Mouse (Mus musculus) CD4-positive helper T cell, adult 2 months (primary cell): ENCODE measurements at regions not wholly inside any gene's neighbourhood (a gene's known extent, or its start where the extent isn't known, plus 50 kb on each side); places are given as distances from the start of the nearest gene placed in this dataset.
A peak's percentile ranks its signal among the peaks of the same experiment; 100 is the strongest.

Experiments
- DNase-seq: peaks from one replicate; pipeline ENCODE4 v3.0.0-alpha.2; 2012; ENCODE audit warnings: low read depth, missing footprints, low spot score

DNA sequence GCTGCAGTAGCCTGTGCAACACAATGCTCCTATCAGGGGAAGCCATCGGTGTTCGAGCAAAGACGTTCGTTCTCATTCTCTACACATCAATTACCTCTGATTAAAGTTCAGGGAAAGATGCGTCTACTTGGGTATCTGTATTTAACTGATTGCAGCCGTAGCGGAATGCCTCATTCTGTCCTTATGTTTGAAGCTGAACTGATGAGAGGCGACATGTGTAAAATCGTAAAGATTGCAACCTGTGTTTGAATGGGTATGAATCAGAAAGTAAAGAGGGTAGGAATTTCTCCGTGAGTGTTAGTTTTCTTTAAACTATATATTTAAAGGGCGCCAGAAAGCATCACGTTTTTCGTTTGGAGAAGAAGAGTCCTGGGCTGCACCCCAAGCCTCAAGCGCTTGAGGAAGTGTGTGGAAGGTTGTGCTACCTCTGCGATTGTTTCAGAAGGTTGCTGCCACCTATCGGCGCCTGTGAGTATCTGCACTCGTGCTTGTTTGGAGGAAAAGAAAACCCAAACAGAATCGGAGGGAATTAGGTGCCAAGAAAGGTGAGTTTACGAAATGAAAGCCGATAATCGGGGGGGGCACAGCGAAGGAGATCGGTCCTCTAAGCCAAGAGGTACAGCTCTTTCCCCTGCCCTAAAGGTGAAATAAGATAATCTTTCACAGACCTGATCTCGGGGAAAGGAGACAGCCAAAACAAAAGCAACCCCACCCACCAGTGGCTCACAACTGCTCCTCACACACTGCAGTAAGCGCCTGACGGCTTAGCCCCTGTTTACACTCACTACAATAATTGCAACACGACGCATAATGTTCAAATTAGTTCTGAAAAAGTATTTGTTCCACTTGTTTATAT lies 346.4 kb upstream of the Prkcq start:
- peak; percentile 58 for DNase-seq

DNA sequence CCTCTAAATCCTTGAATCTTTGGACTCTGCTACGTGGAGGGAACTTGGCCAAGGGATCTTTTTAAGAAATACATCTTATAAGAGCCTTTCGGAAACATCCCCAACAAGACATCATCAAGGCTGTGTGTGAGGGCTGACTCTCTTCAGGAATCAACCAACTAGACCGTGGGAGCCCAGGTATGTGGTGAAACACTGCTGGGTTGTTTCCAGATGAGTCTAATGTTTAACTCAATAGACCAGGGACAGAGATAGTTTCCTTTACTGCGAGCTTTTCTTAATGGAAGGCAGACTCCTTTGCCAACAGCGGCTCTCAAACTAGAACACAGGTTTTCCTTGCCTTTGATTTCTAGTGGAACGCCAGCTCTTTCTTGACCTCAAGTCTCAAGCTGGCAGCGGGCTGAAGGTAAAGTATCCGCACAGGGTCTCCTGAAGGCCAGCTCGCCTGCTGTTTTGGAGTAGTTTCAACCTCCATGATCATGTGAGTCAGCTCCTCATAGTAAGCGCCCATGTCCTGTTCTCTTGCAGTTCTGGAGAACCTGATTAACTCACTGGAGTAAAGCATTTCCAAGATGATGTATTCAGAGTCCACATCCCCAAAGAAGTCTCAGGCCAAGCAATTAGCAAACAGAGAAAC lies 345.7 kb upstream of the Prkcq start:
- DNase-seq, result no peak

DNA sequence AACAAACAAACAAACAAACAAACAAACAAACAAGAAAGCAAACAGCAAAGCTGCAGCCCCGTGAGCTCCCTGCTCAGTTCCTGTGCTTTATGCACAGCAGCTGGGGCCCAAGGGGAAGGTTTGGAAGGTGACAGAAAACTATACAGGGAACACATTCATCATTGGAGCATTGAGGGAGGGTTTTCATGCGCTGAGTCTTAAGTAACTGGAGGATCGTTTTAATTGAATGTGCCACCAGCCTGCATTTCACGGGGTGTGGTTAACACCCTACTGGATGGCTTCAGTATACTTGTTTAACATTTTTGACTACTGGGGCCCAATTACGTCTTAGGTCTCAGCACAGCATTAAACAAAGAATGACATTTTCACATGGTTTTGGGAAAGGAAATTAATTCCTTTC lies 331.9 kb upstream of the Prkcq start:
- no peak for DNase-seq

DNA sequence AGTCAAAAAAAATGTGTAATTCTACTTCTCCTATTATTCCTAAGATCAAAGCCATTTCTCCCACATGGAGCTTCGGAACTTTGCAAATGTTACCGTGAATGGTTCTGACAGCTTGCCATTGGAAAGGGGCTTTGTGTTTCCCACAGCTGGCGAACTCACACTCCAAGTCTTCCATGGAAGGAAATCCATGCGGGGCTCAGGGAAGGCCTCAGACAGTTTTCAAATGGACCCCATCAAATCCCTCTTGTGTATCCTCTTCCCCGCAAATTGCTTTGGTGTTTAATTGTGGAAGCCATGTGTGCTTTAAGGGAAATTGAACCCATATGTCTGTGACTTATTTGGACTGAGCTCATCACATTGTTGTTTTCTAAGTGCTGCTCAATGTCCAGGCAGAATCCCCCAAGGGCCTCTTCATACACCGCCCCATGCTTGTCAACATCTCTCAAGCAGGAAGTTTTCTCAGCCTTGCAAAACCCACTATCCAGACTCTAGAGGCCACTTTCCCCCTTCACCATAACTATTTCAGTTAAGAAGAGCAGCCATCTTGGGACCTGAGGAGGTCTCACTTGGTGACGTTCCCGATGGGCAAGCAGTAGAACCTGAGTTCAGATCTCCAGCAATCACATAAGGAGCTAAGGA lies 310.1 kb upstream of the Prkcq start:
- no peak for DNase-seq

DNA sequence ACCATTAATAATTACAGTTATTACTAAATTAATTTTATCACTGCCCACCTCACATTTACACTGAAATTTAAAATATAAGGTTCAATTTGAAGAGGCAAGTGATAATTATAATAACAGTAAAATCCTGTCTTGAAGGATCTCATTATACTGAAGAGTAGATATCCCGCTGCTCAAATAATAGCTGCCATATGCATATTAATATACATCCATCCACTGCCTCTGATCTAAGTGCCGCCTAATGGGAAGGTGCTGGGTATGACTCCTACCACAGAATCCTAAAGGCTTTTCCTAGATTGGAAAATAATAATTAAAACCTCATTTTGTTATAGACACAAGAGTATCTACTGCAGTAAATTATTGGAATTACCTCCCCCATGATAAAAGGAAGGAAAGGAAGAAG lies 307.5 kb upstream of the Prkcq start:
- DNase-seq, result no peak

DNA sequence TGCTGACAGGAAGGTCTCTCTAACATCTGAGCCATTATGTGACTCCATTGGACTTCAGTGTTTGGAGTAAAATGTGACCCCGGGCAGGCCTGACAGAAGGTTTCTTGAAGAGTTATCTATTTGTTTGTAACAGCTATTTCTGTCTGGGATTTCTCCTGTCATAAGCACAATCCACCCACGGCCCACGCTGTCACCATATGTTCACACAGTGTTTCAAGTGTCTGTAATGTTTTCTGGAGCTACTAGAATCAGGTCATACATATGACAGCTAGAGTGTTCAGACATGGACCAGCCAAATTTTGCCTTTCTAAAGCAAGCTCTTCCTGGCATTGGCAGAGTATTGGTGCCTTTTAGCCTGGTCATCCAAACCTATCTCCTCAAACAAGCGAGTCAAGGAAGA lies 297.6 kb upstream of the Prkcq start:
- no peak for DNase-seq

DNA sequence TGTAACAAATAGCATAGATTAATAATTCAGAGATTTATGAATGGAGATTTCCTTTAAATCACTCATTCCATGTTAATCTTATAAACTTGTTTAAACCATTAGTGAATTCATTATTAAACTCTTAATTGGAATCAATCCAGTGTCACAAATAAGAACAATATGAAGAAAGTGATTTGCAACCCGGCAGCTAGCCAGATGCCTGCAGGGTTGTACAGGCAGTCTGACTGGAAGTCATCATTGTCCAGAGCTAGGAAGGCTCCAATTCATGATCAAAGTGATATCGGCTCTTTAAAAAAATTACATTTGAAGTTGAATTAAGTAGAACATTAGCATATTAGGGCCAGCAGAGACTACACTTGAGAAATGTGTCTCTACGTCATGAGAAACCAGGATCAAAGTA lies 270.0 kb upstream of the Prkcq start:
- DNase-seq, result no peak

DNA sequence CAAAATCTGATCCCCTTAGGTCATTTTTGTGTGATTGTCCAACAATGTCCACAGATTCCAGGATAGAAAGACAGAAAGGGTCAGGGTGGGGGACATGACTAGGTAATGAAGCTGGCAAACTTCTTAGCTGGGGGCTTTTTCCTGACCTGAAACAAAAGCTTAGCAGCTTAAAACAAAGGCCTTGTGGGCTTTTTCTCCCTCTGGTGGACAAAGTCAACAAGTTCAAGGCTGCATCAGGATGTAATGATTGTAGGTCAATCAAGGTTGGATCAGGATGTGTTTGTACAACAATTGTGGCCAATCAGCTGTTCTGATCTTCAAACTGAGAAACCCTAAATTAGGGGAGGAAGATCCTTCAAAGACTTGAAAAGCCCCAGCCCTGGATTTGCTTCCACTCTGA lies 252.0 kb upstream of the Prkcq start:
- DNase-seq, result no peak

DNA sequence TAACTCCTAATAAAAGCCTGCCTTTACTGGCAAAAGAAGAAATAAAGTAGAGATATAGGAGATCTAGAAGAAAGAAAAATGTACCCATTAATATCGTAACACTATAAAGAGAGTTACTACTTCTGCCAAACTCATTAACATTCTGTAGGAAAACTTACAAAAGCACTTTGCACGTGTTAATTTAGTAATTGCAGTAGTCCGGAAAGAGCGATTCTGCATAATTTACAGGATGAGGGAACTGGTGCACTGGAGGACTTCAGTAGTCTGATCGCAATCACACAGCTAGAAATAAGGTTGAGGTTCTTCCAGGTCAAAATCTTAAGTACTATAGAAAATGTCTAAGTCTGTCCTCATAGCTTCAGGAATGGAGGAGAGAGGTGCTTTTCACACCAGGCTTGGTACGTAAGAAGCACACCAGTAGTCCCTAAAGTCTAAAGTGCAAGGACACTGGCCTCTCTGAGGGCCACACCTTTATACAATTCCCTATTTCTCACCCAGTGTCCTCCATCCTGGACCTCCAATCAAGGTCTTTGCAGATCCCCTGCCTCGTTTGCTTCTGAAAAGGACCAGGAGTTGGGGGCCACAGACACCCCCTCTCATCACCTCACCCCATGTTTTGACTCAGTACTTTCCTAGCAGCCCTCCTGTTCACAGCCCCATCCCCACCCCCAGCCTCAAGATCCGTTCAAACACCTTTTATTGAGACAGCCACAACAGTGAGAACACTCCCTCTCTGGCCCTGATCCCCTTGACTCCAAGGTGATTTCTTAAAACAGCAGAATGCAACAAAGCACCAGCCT lies 251.0 kb upstream of the Prkcq start:
- DNase-seq, result no peak

DNA sequence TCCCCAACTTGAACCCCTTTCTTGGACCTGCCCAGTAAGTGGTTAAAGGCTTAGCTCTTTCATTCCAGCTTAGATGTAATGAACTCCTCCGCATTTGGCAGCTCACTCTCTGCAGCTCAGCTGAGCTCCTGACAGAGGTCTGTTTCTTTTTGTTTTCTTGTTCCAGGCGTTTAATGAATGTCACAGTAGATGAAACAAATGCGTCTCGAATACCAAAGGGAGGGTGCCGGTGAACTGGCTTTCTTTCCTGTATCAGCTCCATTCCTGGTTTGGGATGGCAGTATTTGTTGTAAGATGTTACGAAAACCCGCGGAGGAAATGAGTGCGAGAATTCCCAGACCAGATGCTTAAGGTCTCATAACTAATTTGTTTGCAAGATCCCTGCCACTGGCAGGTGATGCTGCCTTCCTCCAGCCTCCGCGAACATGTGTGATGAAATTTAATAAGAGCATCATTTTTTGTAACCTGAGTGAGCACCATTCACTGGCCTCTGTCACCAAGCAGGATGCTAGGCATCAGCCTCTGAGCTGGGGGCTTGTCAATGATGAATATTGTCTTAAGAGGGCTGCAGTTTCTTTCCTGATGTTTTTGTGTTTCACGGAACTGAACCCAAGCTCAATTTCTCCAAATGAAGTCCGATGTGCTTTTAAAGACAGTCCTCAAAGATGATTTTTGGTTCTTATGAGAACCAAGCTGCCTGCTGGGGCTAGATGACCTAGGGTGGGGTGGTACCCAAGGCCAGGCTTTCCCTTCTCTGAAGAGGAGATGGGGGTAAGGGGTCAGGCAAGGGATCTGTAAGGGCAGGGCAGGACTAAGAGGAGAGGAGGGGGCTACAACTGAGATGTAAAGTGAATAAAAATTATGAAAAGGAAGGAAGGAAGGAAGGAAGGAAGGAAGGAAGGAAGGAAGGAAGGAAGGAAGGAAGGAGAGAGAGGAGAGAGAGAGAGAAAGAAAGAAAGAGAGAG lies 250.1 kb upstream of the Prkcq start:
- DNase-seq, result no peak

DNA sequence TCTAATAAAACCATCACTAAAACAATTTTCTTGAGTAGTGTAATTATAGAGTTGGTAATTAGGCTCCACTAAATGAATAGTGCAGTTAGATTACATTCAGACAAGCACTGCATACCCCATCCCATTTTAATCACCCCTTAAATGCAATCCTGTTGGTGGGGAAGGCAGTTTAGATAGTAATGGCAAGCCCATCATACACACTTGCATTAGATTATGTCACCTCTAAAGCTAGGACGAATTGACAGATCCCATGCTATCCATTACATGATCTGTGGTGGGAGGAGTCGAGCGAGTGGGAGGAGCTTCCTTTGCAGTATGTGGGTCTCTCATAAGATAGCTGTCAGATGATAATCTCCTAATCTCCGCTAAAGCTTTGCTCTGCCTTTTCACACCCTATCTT lies 247.9 kb upstream of the Prkcq start:
- DNase-seq, result no peak

DNA sequence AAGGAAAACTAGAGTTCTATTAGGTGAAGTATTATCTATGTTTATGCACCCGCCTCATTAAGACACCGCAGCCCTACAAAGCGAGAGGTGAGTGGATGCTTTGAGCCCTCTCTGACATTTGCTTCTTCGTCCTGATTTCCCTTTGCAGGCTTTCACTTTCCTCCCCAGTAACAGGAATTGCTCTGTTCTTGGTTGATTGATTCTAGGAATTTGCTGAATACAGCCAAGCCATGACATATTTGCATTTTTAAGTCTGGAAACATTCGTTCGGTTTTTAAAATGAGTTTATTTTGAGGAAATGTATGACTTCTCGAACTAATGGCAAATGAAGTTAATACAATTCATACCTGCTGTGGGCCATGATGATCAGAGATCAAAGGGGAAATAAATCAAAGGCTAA lies 246.5 kb upstream of the Prkcq start:
- DNase-seq, result no peak

DNA sequence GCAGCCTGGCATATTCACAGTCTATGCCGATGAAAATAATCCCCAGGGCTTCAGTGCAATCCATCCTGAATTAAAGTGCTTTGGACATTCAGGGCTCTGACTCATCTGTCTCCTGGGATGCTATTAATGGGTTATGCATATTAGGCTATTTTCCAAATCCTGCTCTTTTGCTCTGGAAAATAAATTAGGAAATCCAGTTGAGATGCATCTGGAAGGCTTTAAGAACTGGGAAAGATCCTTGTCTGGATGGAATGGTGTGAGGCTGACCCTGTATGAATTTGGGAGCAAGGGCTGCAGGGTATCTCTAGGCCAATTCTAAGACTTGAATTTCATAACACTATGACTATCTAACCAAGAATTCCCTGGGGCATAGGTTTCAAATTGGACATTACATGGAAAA lies 234.5 kb upstream of the Prkcq start:
- DNase-seq, result no peak

DNA sequence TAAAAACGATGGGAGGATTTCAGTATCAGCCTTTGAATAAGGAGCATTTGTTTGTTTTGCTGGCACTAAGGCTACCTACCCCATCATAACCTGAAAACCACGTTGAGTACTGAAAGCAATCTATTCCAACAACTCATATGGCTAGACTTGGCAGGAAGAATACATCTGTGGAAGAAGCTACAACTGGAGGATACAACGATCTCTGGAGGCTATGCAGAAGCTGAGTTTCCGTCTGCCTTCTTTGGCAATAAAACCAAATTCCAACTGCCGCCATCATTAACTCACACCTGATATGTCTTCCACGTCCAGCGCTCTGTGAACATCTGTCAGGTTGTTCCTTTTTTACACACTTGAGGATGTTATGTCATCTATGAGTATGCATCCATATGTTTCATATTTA lies 206.7 kb upstream of the Prkcq start:
- DNase-seq, result no peak

DNA sequence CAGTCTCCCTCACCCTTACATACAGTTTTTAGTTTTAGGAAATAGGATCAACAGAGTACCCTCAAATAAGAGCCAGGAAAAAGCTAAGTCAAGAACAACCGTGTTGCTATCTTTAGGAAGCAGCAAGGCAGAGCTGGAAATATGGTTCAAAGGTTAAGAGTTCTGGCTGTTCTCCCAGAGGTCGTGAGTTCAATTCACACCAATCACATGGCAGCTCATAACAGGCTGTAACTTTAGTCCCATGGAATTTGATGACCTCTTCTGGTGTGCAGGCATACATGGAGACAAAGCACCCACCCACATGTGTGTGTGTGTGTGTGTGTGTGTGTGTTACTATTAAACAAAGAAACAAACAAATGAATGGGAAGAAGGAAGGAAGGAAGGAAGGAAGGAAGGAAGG lies 205.0 kb upstream of the Prkcq start:
- DNase-seq, result no peak

DNA sequence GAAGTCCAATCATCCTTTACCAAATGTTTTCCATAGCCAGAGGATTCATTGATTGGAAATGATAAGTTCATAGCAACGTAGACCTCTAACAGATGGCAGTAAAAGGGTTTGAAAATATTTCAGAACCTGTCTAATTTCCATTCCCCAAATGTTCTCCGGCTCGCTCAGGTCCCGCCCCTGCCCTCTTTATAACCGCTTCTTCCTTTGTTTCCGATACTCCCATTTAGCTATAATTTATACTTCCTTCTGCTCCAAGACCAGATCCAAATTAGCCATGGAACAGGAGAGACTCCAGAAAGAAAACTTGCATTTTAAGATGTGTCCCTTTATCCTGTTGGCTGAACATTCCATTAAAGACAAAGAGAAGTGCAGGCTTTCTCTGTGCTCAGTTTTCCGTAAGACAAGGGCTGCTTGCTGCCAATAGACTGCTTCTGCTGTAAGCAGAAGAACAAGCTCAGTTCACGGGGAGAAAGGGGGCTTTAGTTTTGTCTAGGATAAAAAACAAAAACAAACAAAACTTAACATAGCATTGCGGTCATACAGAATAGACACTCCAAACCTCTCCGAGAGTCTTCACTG lies 202.7 kb upstream of the Prkcq start:
- DNase-seq, result no peak

DNA sequence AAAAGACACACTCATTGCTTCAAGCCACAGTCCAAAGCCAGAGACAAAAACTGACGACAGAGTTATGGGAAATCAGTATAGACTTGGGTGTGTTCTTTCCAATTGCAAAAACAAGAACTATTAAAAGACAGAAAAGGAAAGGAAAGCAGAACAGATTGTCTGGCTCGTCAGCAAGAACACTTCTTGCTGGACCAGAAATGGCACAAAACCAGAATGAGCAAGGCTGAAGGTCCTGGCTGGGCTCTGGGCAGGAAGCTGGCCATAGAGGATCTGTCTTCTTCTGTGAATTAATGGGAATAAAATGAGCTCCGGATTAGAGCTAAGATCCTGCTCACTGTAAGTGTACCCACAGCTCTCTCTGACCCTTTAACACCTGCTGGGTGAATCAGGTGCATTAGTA lies 199.9 kb upstream of the Prkcq start:
- DNase-seq, result no peak

DNA sequence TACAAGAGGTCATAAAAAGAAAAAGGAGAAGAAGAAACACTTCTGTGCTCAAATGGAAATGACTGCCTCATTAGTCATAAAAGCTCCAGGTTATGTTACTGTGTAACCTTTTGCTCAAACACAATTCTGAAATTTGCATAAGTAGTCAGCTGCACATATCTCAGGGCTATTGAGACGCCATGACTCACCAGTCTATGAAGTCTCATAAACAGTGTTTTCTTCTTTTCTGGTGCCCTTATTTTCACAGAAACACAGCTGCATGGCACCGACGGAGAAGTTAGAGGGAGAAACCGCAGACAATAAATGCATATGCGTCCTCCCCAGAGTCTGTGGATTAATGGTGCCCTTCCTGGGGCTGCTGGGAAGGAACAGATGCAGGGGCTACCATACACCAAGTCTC lies 193.1 kb upstream of the Prkcq start:
- DNase-seq, result no peak

DNA sequence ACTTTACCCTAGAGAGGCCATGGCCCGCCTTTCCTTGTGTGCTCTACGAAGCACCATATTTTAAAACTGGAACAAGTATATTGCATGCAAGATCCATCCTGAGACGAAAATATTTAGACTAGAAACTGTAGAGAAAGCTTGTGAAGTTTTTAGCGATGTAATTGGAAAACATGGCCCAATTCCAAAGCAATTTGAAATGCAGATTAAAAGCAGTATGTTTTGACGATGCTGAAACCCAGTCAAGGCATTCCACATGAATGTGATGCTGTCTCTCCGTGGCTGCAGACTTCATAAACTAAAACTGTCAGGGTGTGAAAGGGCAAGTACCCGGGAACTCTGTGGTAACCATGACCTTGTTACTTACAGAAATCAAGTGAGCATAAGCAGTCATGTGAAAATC lies 185.8 kb upstream of the Prkcq start:
- DNase-seq, result no peak

DNA sequence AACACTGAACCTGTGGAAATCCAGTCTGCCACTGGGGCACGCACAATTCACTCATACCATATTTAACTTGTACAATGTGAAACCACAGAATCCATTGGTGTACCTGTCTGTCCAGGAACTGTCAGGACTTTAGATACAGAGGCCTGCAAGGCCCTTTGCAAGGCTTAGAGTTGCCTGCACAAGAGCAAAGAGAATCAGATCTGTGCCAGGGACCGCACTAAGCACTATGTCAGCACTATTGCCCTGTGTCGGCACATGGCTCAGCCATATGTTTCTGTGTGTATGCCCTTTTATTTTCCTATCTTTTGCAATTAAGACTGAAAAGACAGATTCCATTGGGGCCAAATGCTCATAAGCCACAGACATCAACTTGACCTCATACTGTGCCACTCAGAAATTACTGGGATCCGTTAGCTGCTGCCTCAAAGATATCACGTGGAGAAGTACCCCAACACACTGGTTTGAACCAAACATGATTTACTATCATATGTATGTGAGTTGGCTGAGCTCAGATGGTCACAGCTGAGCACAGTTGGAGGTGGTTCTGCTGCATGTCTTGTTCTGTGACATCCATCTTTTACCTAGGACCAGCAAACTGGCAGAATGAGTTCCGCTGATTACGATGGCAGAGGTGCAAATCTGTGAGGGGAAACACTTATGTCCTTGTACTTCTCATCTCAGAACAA lies 181.7 kb upstream of the Prkcq start:
- no peak for DNase-seq
